Mouse (Mus musculus) testis, adult 10 weeks (tissue): ENCODE measurements around the gene Pxdc1. TPM values are rescaled to one million over a fixed set of nuclear protein-coding genes. Genes with fewer than 3 reads are reported as not detected.

ENCODE experiments used
- polyA plus RNA-seq: library from polyadenylated mRNA; stranded (reverse); fragments of 350-450 nt; fragmentation: Illumina TruSeq; extraction: RNeasy Lipid Tissue Mini Kit (QIAGEN cat#74804); gene quantifications from one replicate; pipeline ENCODE4 v1.2.3, GENCODE M21; 2014; ENCODE audit warnings: low read depth, low replicate concordance

The Pxdc1 gene
- 29.2 TPM for polyA plus RNA-seq

DNA sequence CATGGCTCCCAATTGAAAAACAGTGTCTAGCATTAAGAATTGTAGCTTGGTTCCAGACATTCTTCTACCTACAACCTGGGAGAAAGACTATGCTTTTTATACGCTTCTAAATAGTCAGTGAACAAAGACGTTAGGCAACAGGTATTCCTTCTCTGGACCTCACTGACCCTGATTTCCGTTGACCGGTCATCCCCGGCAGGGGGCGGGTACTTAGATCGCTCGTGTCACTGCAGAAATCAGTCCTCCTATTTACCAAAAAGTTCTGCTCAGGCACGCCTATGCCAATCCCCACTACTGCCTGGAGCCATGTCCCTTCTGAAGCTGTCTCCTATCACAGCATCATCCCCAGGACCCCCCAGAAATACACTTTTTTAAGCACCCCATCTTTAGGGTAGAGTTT lies at the start of gene Pxdc1:
Pxdc1 (minus strand) TSS at position 96 of the 400 bp plus-strand sequence.

Other genes starting within 250 kb of the Pxdc1 start
- gene Fam50b, start 81.4 kb upstream of the Pxdc1 start, polyA plus RNA-seq, result 6.3 TPM
- gene Prpf4b, start 221.8 kb upstream of the Pxdc1 start, polyA plus RNA-seq, result 67.9 TPM